Mouse (Mus musculus) CD4-positive, CD25-positive, alpha-beta regulatory T cell, adult 9 weeks (primary cell): ENCODE data around the gene Ppp2r2c. TPM values are rescaled to one million over a fixed set of nuclear protein-coding genes. Genes with fewer than 3 reads are reported as not detected.

ENCODE experiments used
- polyA plus RNA-seq: library from polyadenylated mRNA; unstranded; fragments of 100-300 nt; shearing (Covaris generic); gene quantifications from one replicate; pipeline ENCODE4 v1.2.1, GENCODE M21; 2017

The Ppp2r2c gene
- polyA plus RNA-seq, result not detected

DNA sequence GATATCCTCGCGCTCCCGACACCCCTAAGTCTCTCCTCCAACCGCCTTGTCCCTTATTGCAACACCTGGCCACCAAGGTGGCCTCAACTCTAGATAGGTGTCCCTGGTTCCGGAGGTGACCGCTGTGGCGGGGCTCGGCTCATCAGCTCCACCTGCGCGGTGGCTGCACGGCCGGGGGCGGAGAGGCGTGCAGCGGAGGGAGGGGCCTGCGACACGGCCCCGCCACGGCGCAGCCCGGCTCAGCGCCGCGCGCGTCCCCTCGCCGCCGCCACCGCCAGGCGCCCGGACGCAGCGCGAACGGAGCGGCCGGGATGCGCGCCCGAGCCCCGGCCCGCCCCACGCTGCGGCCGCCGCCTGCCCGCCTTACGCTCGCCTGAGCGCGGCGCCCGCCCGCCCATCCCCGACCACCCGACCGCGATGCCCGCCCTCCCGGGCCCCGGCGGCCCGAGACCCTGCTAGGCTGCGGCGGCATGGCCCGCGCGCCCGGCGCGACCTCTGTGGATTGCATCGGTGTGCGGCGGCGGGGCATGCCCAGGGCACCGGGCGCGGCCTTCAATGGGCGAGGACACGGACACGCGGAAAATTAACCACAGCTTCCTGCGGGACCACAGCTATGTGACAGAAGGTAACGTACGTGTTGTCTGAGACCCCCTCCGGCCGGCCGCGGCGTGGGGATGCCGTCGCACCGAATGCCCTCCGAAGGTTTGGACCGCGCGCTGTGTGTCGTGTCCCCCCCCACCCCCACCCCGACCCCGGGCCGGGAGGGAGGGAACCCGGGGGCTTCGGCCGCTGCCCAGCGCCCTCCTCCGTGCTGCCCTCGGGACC lies at the start of gene Ppp2r2c:
Gene Ppp2r2c (plus strand): TSS at position 248 of the 825 bp plus-strand sequence.

DNA sequence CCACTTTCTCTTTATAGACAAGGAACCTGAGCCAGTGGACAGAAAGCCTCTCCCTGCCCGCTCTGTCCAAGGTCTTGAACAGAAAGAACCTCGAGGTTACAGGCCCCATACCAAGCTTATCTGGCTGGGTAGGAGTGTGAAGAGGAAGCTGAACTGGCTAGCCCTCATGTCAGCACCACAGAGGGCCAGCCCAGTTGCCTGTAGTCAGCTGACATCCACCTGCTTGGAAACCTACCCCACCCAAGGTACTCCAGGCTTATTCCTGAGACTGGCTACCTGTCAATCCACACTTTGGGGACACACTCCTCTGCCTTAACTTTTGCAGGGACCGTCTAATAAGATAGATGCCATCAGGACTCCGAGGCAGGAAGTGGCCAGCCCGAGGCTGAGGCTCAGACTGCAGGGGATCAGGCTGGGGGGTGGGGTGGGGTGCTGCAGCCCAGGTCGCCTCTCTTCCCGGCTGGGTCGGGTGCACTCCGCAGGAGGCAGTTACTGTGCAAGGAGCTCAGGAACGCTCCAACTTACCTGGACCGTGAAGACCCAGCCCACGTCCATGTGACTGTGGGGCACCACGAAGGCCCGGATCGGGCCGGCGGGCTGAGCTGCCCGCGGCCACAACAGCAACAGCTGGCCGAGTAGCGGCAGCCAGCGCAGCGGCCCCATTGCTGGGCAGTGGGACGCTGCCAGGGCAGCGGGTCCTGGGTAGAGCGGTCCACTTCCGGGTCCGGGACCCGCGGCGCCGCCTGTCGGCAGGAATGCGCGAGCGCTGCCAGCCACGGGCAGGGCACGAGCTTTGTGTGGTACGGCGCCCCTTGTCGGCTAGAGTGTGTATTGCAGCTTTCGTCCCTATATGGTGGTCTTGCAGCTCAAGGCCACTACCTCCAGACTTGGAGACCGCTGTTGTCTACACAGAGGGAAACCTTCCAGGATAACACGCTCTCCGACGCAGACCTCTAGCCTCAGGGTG lies 38.1 kb upstream of the Ppp2r2c start, which contains the start of gene Man2b2:
Gene Man2b2 (minus strand): TSS at position 741 of the 967 bp plus-strand sequence.

DNA sequence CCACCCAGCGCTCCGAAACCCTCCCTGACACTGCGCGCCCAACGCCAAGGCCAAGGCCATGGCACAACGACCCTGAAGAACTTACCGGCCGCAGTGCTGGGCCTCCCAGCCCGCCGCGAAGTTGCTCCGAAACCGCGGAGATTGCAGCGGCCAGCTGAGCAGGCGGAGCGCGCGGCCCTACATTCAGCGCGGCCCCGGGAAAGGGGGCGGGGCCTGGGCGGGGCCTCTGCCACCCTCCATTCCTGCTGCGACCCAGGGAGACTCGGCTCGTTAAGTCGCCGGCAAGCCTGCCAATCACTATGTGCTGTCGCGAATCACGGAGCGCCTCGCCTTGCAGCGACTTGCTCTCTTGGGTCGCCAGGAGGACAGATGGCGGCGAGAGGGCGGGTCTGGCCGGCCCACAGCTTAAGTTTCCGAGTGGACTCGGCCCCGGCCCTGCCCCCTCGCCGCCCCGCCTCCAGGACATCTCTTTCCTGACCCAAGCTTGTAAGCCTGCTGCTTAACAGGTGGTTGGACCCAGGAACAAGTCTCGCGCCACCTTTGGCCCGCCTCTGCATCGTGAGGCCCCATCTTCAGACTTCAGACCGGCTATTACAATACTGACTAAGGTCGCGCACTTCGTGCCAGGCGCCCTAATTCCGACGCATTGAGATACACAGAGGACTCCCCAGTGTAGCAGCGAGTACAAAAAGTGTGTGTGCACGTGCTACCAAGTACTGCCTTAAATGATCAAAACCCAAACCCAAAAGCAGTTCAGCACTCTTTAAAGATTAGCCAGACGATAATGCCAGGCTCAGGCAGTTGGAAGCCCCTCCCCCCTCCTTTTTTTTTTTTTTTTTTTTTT lies 120.7 kb downstream of the Ppp2r2c start, which contains the start of gene Wfs1:
Gene Wfs1 (minus strand): TSS at position 425 of the 844 bp plus-strand sequence.

Other genes starting within 250 kb of the Ppp2r2c start
- gene D5Ertd579e, start 172.5 kb upstream of the Ppp2r2c start, polyA plus RNA-seq, result 36.7 TPM
- gene Bloc1s4, start 119.9 kb upstream of the Ppp2r2c start, polyA plus RNA-seq, result 1.9 TPM
- gene Mrfap1, start 71.7 kb upstream of the Ppp2r2c start, polyA plus RNA-seq, result 89.1 TPM
- 16.1 TPM for gene Man2b2, start 37.9 kb upstream of the Ppp2r2c start, polyA plus RNA-seq
- 2.2 TPM for gene Wfs1, start 120.7 kb downstream of the Ppp2r2c start, polyA plus RNA-seq
- gene Gm1043, start 216.9 kb downstream of the Ppp2r2c start, polyA plus RNA-seq, result 1.4 TPM